Mouse (Mus musculus) heart, adult 8-10 months (tissue): ENCODE data around the gene Tppp. TPM values are rescaled to one million over a fixed set of nuclear protein-coding genes. Genes with fewer than 3 reads are reported as not detected.

Experiments
- total RNA-seq, 4 experiments: library from RNA; stranded (reverse); gene quantifications; 2 replicates each; pipeline ENCODE4 v1.2.4; 2022

Tppp gene
- total RNA-seq, 4 experiments from 2014 or later = 13.9 to 19.6 (median 14.7) TPM

Other genes starting within 250 kb of the Tppp start
- gene Nkd2, start 161.8 kb upstream of the Tppp start, total RNA-seq = 1 to 10 TPM in 3 of 4 experiments, under 1 TPM in 1; 0.75 to 1.9 (median 1.2) TPM
- gene Trip13, start 71.6 kb upstream of the Tppp start, total RNA-seq = under 1 TPM; 0.16 to 0.89 (median 0.20) TPM
- 10 to 100 TPM; 16.8 to 22.5 (median 20.7) TPM for gene Brd9, start 71.6 kb upstream of the Tppp start, total RNA-seq
- not detected for gene Zdhhc11, start 45.6 kb upstream of the Tppp start, total RNA-seq
- 1 to 10 TPM in 2 of 4 experiments, under 1 TPM in 2; 0.44 to 2.6 (median 1.1) TPM for gene Cep72, start 52.9 kb downstream of the Tppp start, total RNA-seq
- 1 to 10 TPM in 1 of 4 experiments, under 1 TPM in 3; 0.47 to 1.4 (median 0.56) TPM for gene Slc9a3, start 112.0 kb downstream of the Tppp start, total RNA-seq
- 10 to 100 TPM; 45.2 to 52.7 (median 51.4) TPM for gene Exoc3, start 199.3 kb downstream of the Tppp start, total RNA-seq